Mouse (Mus musculus) kidney, postnatal 0 days (tissue): ENCODE measurements at regions not wholly inside any gene's neighbourhood (a gene's known extent, or its start where the extent isn't known, plus 50 kb on each side); places are given as distances from the start of the nearest gene placed in this dataset.

Experiments
- ATAC-seq: fragments of 200-750 bp; cut with Nextera tagmentation; replicated peaks from 2 replicates; pipeline ENCODE4 v1.8.0; 2017; ENCODE audit warnings: low read depth, moderate number of reproducible peaks, moderate TSS enrichment, moderate library complexity; ENCODE audit not compliant: low FRiP score
- DNase-seq: peaks from one replicate; pipeline ENCODE4 v3.0.0-alpha.2; 2016; ENCODE audit warnings: low spot score
- H3K27ac ChIP-seq: fragments of 300-500 bp; sonication (generic); 2 replicates; pipeline ENCODE4 v1.5.1; 2014; ENCODE audit warnings: mild to moderate bottlenecking
- H3K27me3 ChIP-seq: fragments of 300-500 bp; sonication (generic); 2 replicates; pipeline ENCODE4 v1.6.1; 2014; ENCODE audit warnings: low read length, mixed read lengths; ENCODE audit not compliant: insufficient read depth
- H3K36me3 ChIP-seq: fragments of 300-500 bp; sonication (generic); 2 replicates; pipeline ENCODE4 v1.6.1; 2014; ENCODE audit warnings: low read length, mixed read lengths; ENCODE audit not compliant: insufficient read depth
- H3K4me1 ChIP-seq: fragments of 300-500 bp; sonication (generic); replicated peaks from 2 replicates; pipeline ENCODE4 v1.6.1; 2014; ENCODE audit warnings: antibody characterized with exemption, low read length, mixed read lengths; ENCODE audit not compliant: insufficient read depth
- H3K4me2 ChIP-seq: fragments of 300-500 bp; sonication (generic); 2 replicates; pipeline ENCODE4 v1.6.1; 2014; ENCODE audit warnings: mild to moderate bottlenecking, low read length, moderate library complexity, mixed read lengths
- H3K4me3 ChIP-seq: fragments of 300-500 bp; sonication (generic); replicated peaks from 2 replicates; pipeline ENCODE4 v1.5.1; 2014; ENCODE audit warnings: low read depth, low read length
- H3K9ac ChIP-seq: fragments of 300-500 bp; sonication (generic); 2 replicates; pipeline ENCODE4 v1.6.1; 2014; ENCODE audit warnings: low read depth, low read length
- H3K9me3 ChIP-seq: fragments of 300-500 bp; sonication (generic); replicated peaks from 2 replicates; pipeline ENCODE4 v1.6.1; 2016; ENCODE audit warnings: low read length, inconsistent platforms, mixed read lengths
- CTCF ChIP-seq: IDR thresholded peaks from 2 replicates; pipeline ENCODE4 v1.5.1; 2016; ENCODE audit warnings: antibody characterized with exemption, low read depth, mild to moderate bottlenecking, moderate library complexity
- WGBS: fragments of 180-500 bp; shearing (Covaris S2); extraction: QIAGEN DNeasy Blood & Tissue Kit; methylation state at CpG from one replicate; pipeline ENCODE4 v1.1.7; 2014; 5-methylcytosine and 5-hydroxymethylcytosine counted together

- no peaks in the 10 kb centered on the region for H3K36me3 ChIP-seq
- ATAC-seq (no peak), DNase-seq (no peak)
- H3K27me3 ChIP-seq, result no peaks in the 10 kb centered on the region
- H3K9me3 ChIP-seq, result no peaks in the 10 kb centered on the region
- no peak for TF ChIP-seq CTCF
- H3K9ac ChIP-seq, result no peak overlapping the region
- no peak overlapping the region for H3K27ac ChIP-seq
- no peak overlapping the region for H3K4me3 ChIP-seq
- no peaks in the 10 kb centered on the region for H3K4me1 ChIP-seq
- 83% methylated on average over 3 of the region's 3 CpGs for WGBS
- H3K4me2 ChIP-seq, result no peak overlapping the region
These were observed 355.7 kb downstream of the Ccser2 start for GRCm38 (mm10) chr14:36612860-36613259.

- no peaks in the 10 kb centered on the region for H3K9me3 ChIP-seq
- H3K27me3 ChIP-seq, result no peaks in the 10 kb centered on the region
- H3K4me3 ChIP-seq, result no peak overlapping the region
- H3K4me2 ChIP-seq, result no peak overlapping the region
- ATAC-seq (0 out of 2 replicates have a peak, but pooled peaks have one; percentile 21), DNase-seq (peak; percentile 48)
- no peak overlapping the region for H3K27ac ChIP-seq
- 49% methylated on average over 4 of the region's 4 CpGs for WGBS
- peak; percentile 66 for TF ChIP-seq CTCF
- H3K9ac ChIP-seq, result no peak overlapping the region
- no peaks in the 10 kb centered on the region for H3K4me1 ChIP-seq
- H3K36me3 ChIP-seq, result no peaks in the 10 kb centered on the region
These were observed 384.4 kb downstream of the Ccser2 start for GRCm38 (mm10) chr14:36584065-36584635.

GRCm38 (mm10) chr14:36583338-36584064 is 385.1 kb downstream of the Ccser2 start:
- Histone ChIP-seq H3K4me2 (no peak overlapping the region), H3K4me1 (no peaks in the 10 kb centered on the region), H3K36me3 (no peaks in the 10 kb centered on the region), H3K27me3 (no peaks in the 10 kb centered on the region), H3K9ac (no peak overlapping the region), H3K4me3 (no peak overlapping the region), H3K27ac (no peak overlapping the region), H3K9me3 (no peaks in the 10 kb centered on the region)
- no peak for TF ChIP-seq CTCF
- no peak for ATAC-seq
- WGBS, result 69% methylated on average over 3 of the region's 3 CpGs
- no peak for DNase-seq

- Histone ChIP-seq H3K9me3 (no peaks in the 10 kb centered on the region), H3K4me3 (no peak overlapping the region), H3K4me2 (no peak overlapping the region), H3K27me3 (no peaks in the 10 kb centered on the region), H3K27ac (no peak overlapping the region), H3K36me3 (no peaks in the 10 kb centered on the region), H3K9ac (no peak overlapping the region), H3K4me1 (no peaks in the 10 kb centered on the region)
- no peak for ATAC-seq
- no peak for DNase-seq
- TF ChIP-seq CTCF, result no peak
- WGBS, result 40% methylated on average over 3 of the region's 3 CpGs
These were observed 405.2 kb downstream of the Ccser2 start for GRCm38 (mm10) chr14:36563229-36563865.

- DNase-seq (no peak), ATAC-seq (no peak)
- Histone ChIP-seq H3K4me2 (no peak overlapping the region), H3K27ac (no peak overlapping the region), H3K27me3 (no peaks in the 10 kb centered on the region), H3K4me3 (no peak overlapping the region), H3K9me3 (no peaks in the 10 kb centered on the region), H3K4me1 (no peaks in the 10 kb centered on the region), H3K9ac (no peak overlapping the region), H3K36me3 (no peaks in the 10 kb centered on the region)
- WGBS, result 73% methylated on average over 5 of the region's 5 CpGs
- no peak for TF ChIP-seq CTCF
These were observed 431.2 kb downstream of the Ccser2 start for GRCm38 (mm10) chr14:36537402-36537801.

- no peak for TF ChIP-seq CTCF
- Histone ChIP-seq H3K9me3 (no peaks in the 10 kb centered on the region), H3K4me3 (no peak overlapping the region), H3K4me1 (no peaks in the 10 kb centered on the region), H3K36me3 (no peaks in the 10 kb centered on the region), H3K27me3 (no peaks in the 10 kb centered on the region), H3K4me2 (no peak overlapping the region), H3K9ac (no peak overlapping the region), H3K27ac (no peak overlapping the region)
- 32% methylated on average over 1 of the region's 1 CpGs for WGBS
- DNase-seq (peak; percentile 79), ATAC-seq (peak; percentile 73; the same call in 1 of the 2 replicates)
These were observed 432.6 kb downstream of the 4930474N05Rik start for GRCm38 (mm10) chr14:36527310-36527709.
